Mouse (Mus musculus) kidney, postnatal 14 days (tissue): ENCODE results near the gene Secisbp2l.

Experiments
- DNase-seq: peaks from one replicate; pipeline ENCODE4 v3.0.0; 2022; ENCODE audit warnings: mixed read lengths

Gene Secisbp2l

GRCm38 (mm10) chr2:125782719-125783109, at the start of gene Secisbp2l:
Gene Secisbp2l (minus strand): TSS chr2:125782870.
- DNase-seq: peak; percentile 97

DNA sequence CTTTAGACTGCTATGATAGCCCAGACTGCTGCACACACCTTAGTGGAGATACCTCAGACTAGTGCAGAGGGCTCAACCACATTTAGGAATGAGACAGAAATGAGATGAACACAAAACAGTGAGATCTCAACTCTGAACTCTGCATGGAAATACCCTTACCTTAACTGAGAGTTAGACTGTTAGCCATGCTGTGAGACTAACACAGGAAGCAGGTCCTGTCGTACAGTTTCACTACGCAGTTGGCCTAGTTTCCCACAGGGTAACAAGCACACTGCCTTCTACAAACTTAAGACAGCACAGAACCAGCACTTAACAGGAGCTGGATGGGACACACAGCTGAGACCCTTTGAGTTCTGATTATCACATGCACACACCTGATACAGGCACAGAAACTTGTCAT, 47.3 kb upstream of the Secisbp2l start:
- DNase-seq: no peak

- no peak for DNase-seq
These were observed 45.2 kb upstream of the Secisbp2l start for GRCm38 (mm10) chr2:125827898-125828297.

DNA sequence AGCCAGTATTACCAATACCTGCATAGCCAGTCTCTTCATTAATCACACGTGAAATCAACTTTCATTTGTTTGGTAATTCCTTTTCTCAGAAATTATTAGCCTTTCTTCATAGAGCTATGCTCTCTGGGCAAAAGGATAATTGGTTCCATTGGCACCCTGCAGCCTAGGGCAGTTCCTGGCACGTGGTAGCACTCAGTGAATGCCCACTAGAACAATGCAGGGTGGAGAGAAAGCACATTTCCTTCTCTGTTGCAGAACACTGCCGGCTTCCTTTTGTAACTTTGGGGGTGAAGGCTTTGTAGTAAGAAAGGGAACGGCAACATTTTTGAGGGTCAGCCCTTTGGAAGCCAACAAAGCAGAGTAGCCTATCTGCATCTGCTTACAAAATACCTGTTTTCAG, 43.5 kb upstream of the Secisbp2l start:
- no peak for DNase-seq

- no peak for DNase-seq
These were observed 37.7 kb upstream of the Secisbp2l start for GRCm38 (mm10) chr2:125820397-125820796.

GRCm38 (mm10) chr2:125813972-125814595, 31.4 kb upstream of the Secisbp2l start:
- DNase-seq: no peak

DNA sequence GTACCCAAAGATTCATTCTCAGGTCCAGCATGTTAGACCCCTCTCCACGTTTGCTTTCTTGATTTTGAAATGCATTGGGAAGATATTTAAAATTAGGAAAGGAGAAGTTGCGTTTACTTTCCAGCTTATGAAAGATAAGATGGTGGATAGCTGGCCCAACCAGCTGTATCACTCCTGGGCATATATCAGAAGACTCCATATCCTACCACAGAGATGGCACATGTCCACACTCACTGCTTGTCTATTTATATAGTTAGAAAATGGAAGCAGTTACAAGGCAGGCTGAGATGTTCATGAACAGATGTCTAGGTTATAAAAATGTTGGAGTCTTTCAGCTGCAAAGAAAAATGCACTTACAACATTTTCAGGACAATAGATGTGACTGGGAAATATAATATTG, 28.7 kb upstream of the Secisbp2l start:
- DNase-seq: no peak

- no peak for DNase-seq
These were observed 26.9 kb upstream of the Secisbp2l start for GRCm38 (mm10) chr2:125809551-125809950.

DNA sequence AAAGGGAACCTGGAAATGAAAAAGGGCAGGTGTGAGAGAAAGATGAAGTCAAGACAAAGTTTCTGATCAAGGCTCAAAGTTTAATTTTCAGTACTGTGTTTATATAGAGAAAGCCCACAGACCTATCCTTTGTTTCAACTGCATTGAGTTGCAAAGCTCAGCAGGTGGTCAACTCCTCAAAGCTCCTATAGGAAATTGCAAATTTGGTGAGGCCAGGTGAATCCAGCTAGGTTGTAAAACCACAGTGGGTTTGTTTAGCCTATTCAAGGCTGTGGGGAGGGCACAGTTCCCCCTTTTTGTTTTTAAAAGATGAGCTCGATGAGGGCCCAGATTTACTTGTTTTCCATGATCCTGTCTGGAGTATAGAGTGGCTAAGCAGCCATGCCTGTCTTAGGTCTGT, 23.2 kb upstream of the Secisbp2l start:
- no peak for DNase-seq

GRCm38 (mm10) chr2:125801947-125802346, 19.3 kb upstream of the Secisbp2l start:
- no peak for DNase-seq

DNA sequence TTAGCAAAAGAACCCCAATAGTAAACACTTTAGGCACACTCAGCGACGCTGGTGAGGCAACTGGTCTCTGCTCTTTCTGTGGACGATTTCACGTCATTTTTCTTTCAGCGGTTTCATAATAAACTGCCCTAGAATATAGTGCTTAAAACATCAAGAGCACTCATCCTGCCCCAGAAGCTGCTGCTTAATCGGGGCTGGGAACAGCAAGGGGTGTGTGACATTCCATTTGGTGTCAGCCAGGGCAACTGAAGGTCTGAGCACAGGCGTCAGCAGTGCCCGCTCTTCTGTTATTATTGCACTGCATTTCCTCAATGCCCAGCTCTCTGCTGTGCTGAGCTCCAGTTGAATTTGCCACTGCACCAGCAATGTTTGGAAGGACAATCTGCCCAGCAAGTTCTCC, 18.4 kb upstream of the Secisbp2l start:
- DNase-seq: no peak

GRCm38 (mm10) chr2:125800428-125800827, 17.8 kb upstream of the Secisbp2l start:
- DNase-seq: no peak

- DNase-seq: no peak
These were observed 15.2 kb upstream of the Secisbp2l start for GRCm38 (mm10) chr2:125797872-125798271.

- DNase-seq: no peak
These were observed 12.4 kb upstream of the Secisbp2l start for GRCm38 (mm10) chr2:125795118-125795517.

- DNase-seq: peak; percentile 50
These were observed 11.5 kb upstream of the Secisbp2l start for GRCm38 (mm10) chr2:125794166-125794565.

GRCm38 (mm10) chr2:125792879-125793261, 10.2 kb upstream of the Secisbp2l start:
- DNase-seq: peak; percentile 38

DNA sequence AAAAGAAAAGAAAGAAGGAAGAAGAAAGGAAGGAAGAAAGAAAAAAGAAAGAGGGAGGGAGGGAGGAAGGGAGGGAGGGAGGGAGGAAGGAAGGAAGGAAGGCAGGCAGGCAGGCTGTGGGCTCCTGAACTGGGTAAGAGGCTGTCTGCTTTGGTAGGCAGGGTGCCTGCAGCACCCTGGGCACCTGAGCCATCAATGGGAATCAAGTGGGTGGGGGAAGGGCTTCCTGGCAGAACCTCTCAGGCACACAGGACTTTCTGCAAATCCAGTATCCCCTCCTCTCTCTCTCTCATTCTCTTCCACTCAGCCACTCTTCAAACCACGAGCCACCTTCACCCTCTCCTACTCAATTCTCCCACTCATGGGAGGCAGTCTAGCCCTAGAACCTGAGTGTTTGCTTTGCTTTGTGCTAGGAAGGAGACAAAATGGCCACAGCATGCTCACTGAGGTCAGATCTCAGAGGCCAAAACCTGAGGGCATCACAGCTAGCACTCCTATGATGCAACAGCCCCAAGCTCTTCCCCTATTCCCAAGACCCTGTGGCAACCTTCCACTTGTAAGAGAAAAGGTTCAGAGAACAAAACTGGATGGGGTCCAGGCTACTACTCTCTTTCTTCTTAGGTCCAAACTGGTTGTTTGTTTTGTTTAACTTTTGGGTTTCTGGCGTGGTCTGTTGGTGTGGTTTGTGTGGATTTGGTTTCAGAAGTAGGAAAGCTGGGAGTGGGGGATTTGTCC, 9.6 kb upstream of the Secisbp2l start:
- no peak for DNase-seq

DNA sequence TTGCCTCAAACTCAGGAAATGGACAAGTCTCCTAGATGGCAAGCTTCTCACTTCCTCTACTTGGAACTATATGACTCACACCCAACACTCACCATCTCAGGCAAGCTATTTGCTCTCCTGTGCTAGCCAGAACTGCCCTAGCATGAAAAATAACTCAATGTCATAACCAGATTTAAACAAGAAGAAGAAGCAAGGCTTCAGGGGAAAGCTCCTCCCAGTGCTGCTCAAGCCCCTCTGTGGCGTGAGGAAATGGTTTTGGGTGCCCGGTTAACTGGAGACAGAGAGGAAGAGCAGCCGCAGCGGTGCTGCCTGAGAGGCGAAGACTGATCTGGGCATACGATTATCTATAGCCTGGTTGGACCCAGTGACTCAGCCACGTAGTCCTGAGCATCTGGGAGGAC, 8.8 kb upstream of the Secisbp2l start:
- no peak for DNase-seq

DNA sequence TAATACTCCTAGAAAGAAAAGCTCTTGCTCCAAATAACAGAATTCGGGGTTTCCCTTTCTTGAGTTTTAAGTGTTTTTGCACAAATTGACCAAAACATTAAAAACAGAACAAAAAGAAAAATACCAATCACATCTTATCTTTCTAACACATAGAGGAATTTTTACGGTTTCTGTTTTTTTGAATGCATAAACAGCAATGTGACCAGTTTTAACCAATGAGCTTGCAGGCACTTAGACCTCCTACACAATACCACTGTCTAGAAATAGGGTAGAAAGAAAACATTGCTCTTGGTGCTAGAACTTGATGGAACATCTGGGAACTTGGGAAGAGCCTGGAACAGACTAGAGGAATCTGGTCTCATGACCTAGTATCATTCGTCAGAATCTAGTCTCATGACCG, 7.6 kb upstream of the Secisbp2l start:
- DNase-seq: no peak

GRCm38 (mm10) chr2:125789265-125789664, 6.6 kb upstream of the Secisbp2l start:
- DNase-seq: no peak

DNA sequence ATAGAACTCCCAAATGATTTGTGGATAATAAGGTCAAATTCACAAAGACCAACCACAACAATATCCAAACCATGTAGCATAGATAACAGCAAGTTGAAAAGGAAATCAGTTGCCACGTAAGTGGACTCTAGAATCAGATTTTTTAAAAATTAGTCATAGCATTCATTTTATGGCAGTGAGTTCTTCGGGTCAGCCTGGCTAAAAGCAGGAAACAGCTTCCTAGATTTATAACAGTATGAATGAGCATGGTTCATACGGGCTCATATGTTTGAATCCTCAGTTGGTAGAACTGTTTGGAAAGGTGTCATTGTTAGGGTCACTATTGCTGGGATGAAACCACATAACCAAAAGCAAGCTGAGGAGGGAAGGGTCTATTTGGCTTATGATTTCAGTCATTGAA, 6.1 kb upstream of the Secisbp2l start:
- no peak for DNase-seq

DNA sequence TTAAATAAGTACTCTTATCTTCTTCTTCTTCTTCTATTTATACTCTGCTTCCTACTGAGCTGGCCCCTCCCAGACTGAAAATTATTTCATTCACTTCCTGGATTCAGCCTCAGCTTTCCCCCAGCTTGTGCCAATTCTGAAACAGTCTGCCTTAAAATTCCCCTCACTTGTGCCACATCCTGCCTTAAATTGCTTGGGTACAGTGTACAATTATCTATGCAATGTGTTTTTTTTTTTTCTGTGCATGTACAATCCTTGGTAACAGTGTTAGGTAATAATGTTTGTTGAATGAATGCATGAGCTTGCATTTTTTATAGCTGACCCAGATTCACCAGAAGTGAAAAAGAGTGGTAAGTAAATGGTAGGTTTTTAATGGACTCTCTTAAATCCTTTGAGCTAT, 5.7 kb upstream of the Secisbp2l start:
- DNase-seq: no peak

- DNase-seq: no peak
These were observed 2.4 kb upstream of the Secisbp2l start for GRCm38 (mm10) chr2:125785021-125785420.

GRCm38 (mm10) chr2:125784392-125784791, 1.7 kb upstream of the Secisbp2l start:
- DNase-seq: peak; percentile 33

- DNase-seq: no peak
These were observed 1.2 kb upstream of the Secisbp2l start for GRCm38 (mm10) chr2:125783868-125784267.
